Mouse (Mus musculus) T-helper 1 cell (primary cell): ENCODE measurements around the gene Gpam.
"Not testable (repeated sequence)": the region's sequence is repeated elsewhere in the genome, so short reads cannot be mapped to it uniquely, and the experiment has no call there.

ENCODE experiments used
- in situ Hi-C: fragments of 300-600 bp; cut with MboI, MseI; formaldehyde crosslinking; loops from one replicate; pipeline ENCODE4 v1.15.1; 2025; ENCODE audit warnings: high pct_unique_total_duplicates

Gene Gpam

DNA sequence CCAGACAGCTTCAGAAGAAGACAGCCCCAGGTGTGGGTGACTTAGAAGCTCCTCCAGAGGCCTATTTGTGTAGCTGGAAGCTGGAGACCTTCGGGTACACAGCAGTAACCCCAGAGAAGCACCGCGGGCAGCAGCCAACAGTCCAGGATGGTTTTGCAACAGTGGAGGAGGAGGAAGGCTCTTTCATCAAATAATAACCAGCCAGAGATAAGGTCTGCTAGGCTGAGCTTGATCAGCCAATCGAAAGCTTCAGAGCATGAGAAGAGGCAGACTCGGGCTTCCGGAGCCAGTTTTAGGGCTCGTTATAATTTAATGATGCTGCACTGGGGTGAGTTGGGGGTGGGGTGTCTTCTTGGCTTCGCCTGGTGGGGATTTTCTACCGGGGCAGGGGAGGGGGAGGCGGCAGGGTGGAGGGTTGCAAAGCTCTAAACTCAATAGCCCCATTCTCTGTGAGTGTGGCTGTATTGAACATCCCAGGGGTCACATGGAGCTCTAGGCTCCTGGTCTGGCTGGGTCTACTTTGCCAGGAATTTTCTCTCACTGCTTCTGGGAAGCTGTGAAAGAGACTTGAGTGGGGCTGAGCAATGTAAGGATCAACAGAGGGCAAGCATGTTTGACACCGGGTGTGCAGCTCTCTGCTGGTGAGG is at the start of gene Gpam:
Gpam (minus strand) TSS at position 167 of the 647 bp plus-strand sequence.
- in situ Hi-C loops = no loop called here

- in situ Hi-C loops = no loop called here
Measured at GRCm38 (mm10) chr19:55171585-55171984, 44.5 kb upstream of the Gpam start.

- in situ Hi-C loops = no loop called here
Measured at GRCm38 (mm10) chr19:55170399-55170798, 43.4 kb upstream of the Gpam start.

- in situ Hi-C loops = not testable (repeated sequence)
Measured at GRCm38 (mm10) chr19:55169236-55169729, 42.2 kb upstream of the Gpam start.

DNA sequence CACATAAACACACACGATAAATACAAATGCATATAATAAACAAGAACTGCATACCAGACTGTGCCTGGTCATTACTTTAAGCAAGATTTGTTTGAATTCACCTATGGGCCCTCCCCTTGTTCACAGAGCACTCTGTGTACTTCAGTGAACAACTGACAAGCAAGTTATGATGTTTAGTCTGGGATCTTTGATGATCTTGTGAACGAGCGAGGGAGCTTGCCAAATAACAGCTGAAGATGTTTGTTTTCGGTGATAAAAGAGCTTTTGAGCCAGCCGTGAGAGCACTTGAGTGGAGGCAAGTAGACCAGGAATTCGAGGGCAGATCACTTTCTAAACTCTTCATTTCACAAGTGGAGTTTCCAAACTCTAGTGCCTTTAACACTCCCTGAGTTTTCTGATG is 41.3 kb upstream of the Gpam start:
- in situ Hi-C loops = no loop called here

GRCm38 (mm10) chr19:55167741-55168140 is 40.7 kb upstream of the Gpam start:
- in situ Hi-C loops = no loop called here

DNA sequence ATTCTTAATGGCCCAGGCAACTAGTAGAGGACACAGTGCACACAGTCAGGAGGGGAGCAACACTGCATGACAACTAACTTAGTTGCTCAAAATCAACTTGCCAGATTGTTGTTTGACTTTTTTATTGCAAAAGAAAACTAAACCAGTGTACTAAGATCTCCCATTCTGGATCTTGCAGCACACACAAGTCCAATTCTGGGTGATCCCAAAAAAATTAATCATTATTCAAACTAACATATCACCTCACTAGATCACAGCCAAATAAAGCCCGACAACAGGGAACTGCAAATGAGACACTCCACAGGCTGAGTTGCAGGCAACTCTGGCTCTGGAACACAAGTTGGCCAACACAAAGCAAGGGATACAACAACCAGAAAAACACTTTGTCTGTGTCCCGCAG is 39.7 kb upstream of the Gpam start:
- in situ Hi-C loops = no loop called here

GRCm38 (mm10) chr19:55165954-55166353 is 38.9 kb upstream of the Gpam start:
- in situ Hi-C loops = no loop called here

DNA sequence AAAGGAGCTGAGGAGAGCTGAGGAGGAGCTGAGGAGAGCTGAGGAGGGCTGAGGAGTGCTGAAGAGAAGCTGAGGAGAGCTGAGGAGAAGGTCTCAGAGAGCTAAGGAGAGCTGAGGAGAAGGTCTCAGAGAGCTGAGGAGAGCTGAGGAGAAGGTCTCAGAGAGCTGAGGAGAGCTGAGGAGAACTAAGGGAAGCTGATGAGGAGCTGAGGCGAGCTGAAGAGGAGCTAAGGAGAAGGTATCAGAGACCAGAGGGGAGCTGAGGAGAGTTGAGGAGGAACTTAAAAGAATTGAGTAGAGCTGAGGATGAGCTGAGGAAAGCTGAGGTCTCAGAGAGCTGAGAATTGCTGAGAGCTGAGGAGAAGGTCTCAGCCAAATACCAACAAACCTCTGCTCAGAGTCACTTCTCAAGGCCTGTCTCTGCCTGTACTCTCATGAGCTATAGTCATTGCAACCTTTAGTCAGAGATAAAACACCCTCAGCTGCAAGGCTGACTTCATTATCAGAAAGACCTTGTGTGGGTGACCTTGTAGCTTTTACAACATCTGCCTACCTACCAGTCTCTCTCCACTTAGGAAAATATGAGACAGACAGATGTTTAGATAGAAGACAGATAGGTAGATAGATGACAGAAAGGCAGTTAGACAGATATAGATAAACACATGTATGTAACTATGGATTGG is 38.3 kb upstream of the Gpam start:
- in situ Hi-C loops = no loop called here

- in situ Hi-C loops = no loop called here
Measured at GRCm38 (mm10) chr19:55164162-55164561, 37.1 kb upstream of the Gpam start.

GRCm38 (mm10) chr19:55162271-55162670 is 35.2 kb upstream of the Gpam start:
- in situ Hi-C loops = no loop called here

GRCm38 (mm10) chr19:55159826-55160225 is 32.8 kb upstream of the Gpam start:
- in situ Hi-C loops = no loop called here

GRCm38 (mm10) chr19:55158606-55159005 is 31.6 kb upstream of the Gpam start:
- in situ Hi-C loops = no loop called here

DNA sequence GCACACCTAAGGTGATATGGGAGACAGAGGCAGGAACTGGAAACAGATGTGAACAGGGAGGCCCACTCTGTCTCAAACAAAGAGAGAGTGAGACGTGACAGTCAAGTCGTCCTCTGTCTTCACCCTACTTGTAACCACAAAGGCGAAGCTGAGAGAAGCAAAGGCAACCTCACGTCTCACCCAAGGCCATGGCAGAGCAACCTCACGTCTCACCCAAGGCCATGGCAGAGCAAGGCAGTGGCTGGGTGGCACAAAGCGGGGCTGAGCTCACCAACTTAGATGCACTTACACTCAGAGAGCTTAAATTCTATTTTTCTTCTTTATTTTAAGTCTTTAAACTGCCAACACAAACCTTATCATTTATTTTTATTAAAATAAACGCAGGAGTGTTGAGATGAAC is 30.0 kb upstream of the Gpam start:
- in situ Hi-C loops = no loop called here

- in situ Hi-C loops = no loop called here
Measured at GRCm38 (mm10) chr19:55152983-55153382, 25.9 kb upstream of the Gpam start.

DNA sequence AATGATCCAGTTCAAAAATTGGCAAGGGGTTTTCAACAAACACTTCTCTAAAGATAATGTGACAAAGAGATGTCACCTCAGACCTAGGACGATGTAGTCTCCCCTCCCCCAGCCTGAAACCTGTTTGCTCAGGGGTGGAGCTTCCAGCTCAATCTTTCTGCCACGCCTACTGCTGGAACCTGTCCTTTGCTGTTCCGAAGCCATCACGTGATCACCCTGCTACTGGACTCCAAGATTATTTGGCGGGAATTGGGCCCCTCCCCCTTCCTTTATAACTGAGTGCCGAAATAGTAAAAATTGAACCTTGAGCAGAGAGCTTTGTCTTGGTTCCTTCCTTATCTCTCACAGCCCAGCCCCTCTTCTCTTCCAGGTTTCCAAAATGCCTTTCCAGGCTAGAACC is 25.2 kb upstream of the Gpam start:
- in situ Hi-C loops = not testable (repeated sequence)

GRCm38 (mm10) chr19:55149646-55150045 is 22.6 kb upstream of the Gpam start:
- in situ Hi-C loops = no loop called here

DNA sequence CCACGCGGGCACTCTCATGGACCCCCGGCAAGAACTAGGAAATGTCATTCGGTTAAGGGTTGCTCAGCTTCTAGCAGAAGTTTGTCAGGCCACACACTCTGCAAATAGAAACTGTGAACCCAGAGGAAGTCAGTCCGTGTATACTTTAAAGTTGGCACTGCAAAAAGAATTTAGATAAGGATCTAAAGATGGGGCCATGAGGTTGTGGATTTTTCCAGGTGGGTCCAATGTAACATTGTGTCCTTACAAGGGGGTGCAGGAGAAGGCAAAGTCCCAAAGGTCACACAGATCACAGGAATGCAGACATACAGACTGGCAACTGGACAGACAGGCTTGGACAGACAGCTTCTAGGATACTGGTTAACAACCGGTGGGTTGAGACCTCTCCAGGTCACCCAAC is 21.1 kb upstream of the Gpam start:
- in situ Hi-C loops = no loop called here

DNA sequence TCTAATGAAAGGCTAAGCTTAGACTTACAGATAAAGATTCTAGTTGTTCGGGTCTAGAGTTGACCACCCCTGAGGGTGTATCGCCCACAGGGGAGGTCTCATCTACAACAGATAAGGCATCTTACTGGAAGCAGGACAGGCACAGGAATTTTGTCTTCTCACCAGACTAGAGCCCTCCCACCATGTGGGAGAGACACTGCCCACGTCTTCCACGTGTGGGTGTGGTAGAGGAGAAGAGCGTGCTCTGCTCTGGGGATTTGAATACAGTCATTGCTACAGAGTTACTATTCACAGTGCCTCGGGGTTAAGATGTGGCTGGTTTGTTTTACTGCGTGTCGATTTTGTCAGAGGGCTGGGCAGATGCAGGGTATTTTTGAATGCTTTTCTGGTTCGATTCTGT is 20.5 kb upstream of the Gpam start:
- in situ Hi-C loops = no loop called here

- in situ Hi-C loops = no loop called here
Measured at GRCm38 (mm10) chr19:55145136-55145535, 18.1 kb upstream of the Gpam start.

- in situ Hi-C loops = no loop called here
Measured at GRCm38 (mm10) chr19:55144691-55145090, 17.7 kb upstream of the Gpam start.

DNA sequence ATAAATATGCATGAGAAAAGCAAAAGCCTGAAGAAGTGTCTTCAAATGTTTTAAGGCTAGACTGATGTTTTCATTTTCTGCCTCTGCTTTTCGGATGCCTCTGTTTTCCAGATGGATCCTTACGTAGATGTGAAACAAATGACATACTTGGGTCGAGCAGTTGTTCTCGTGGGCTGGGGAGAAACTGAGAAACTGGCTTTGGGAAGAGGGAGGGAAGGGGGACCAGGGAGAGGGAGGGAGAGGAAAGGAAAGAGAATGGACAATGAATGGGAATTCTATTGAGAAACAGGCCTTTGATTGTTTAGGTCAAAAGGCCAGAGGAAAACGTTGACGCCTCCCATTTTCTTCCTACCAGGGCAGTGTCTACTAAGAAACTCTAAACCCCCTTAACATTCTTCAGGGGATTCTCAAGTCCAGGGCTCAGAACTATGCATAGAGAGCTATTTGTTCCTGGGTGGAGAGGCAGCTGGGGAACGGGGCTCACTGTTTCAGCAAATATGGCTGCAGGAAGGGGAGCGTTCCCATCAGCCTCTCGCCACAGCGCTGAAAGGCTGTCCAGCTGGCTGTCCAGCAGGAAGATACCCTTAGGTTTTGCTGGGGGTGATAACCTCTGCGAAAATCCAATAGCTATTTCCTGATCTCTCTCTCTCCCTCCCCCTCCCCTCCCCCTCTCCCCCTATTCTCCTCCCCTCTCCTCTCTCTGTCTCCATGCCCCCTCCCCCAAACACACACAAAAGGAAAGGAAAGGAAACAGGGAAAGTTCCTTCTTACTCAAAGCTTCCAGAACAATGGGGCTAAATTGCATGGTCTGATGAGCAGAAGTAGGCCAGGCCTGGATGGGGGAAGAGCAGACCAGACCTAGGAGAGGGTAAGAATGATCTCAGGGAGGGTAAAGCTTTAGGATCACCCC is 16.6 kb upstream of the Gpam start:
- in situ Hi-C loops = no loop called here
